Mouse (Mus musculus): ENCODE results near the gene Ifitm5.

- TF ChIP-seq CTCF (IDR thresholded peaks at IDR 0.05; ENCODE audit: control insufficient read depth, insufficient read depth, low read length) (no peak), POLR2A (IDR thresholded peaks at IDR 0.05; ENCODE audit: borderline replicate concordance, control insufficient read depth, low read depth, low read length) (no peak)
Observed at GRCm38 (mm10) chr7:140997817-140998216, 47.7 kb upstream of the Ifitm5 start.

Measured in bone marrow, adult 2 months (tissue).